Mouse (Mus musculus) layer of hippocampus, adult 8-10 months (tissue): ENCODE measurements around the gene Lamtor2. TPM values are rescaled to one million over a fixed set of nuclear protein-coding genes. Genes with fewer than 3 reads are reported as not detected.

Source experiments
- DNase-seq, 2 experiments: peaks; one replicate each; pipeline ENCODE4 v3.0.0; 2022; ENCODE audit warnings: low spot score in 2 of 2
- total RNA-seq, 4 experiments: library from RNA; stranded (reverse); gene quantifications; 2 replicates each; pipeline ENCODE4 v1.2.4; 2022

Lamtor2 gene
- total RNA-seq, 4 experiments from 2014 or later, result 89.2 to 111 (median 106) TPM

GRCm38 (mm10) chr3:88543174-88543573 is 9.7 kb downstream of the Lamtor2 start:
- DNase-seq, result no peak

- no peak for DNase-seq
Observed at GRCm38 (mm10) chr3:88542486-88542885, 10.4 kb downstream of the Lamtor2 start.

- DNase-seq, result no peak
Observed at GRCm38 (mm10) chr3:88541622-88542401, 11.1 kb downstream of the Lamtor2 start.

GRCm38 (mm10) chr3:88540085-88540484 is 12.8 kb downstream of the Lamtor2 start:
- DNase-seq, result no peak

GRCm38 (mm10) chr3:88539397-88539796 is 13.5 kb downstream of the Lamtor2 start:
- no peak for DNase-seq

GRCm38 (mm10) chr3:88538271-88539145 is 14.4 kb downstream of the Lamtor2 start:
- DNase-seq, result no peak

GRCm38 (mm10) chr3:88537146-88537545 is 15.7 kb downstream of the Lamtor2 start:
- no peak for DNase-seq

- peak; percentile 62 to 69 for DNase-seq
Observed at GRCm38 (mm10) chr3:88536103-88536930, 16.6 kb downstream of the Lamtor2 start.

GRCm38 (mm10) chr3:88535527-88535926 is 17.3 kb downstream of the Lamtor2 start:
- no peak for DNase-seq

- no peak for DNase-seq
Observed at GRCm38 (mm10) chr3:88535005-88535404, 17.9 kb downstream of the Lamtor2 start.

- DNase-seq, result no peak
Observed at GRCm38 (mm10) chr3:88533706-88534105, 19.2 kb downstream of the Lamtor2 start.

- no peak for DNase-seq
Observed at GRCm38 (mm10) chr3:88532689-88533511, 20.0 kb downstream of the Lamtor2 start.

- DNase-seq, result no peak
Observed at GRCm38 (mm10) chr3:88532299-88532674, 20.6 kb downstream of the Lamtor2 start, which contains the start of gene Mex3a. Gene Mex3a (plus strand): TSS chr3:88532395.

GRCm38 (mm10) chr3:88531348-88532298 is 21.3 kb downstream of the Lamtor2 start:
- peak; percentile 80 to 83 for DNase-seq

- no peak for DNase-seq
Observed at GRCm38 (mm10) chr3:88530082-88530864, 22.6 kb downstream of the Lamtor2 start.

- DNase-seq, result no peak
Observed at GRCm38 (mm10) chr3:88529204-88530000, 23.5 kb downstream of the Lamtor2 start.

GRCm38 (mm10) chr3:88528646-88529045 is 24.2 kb downstream of the Lamtor2 start:
- no peak for DNase-seq

- no peak for DNase-seq
Observed at GRCm38 (mm10) chr3:88527565-88527964, 25.3 kb downstream of the Lamtor2 start.
